Comparison of ENCODE assay signal across 24 mouse cellular contexts in genomic region chr2:69112609-69113008, GRCm38 (mm10). TPM values are rescaled to one million over a fixed set of nuclear protein-coding genes. Genes with fewer than 3 reads are reported as not detected.
A peak's percentile ranks its signal among the peaks of the same experiment; 100 is the strongest.
DNase-seq lines count a peak whose midpoint lies in the region; ATAC-seq and TF ChIP-seq lines count a peak whose summit lies in the region.
"Had no signal": no experiment of that assay in that cellular context is flagged by ENCODE, and none has a peak within 500 bp of the region (broad histone marks: within the 10 kb centered on the region; RNA-seq: fewer than 3 reads in every experiment).

No protein-coding gene starts in this region.

- no peak for ATAC-seq in intestine, embryonic 14.5 days (replicated peaks; ENCODE audit: low FRiP score, low TSS enrichment, low read depth)
- ATAC-seq in intestine, embryonic 15.5 days, result no peak
- no peak for ATAC-seq in liver, postnatal 0 days
- ATAC-seq: activated CD4-positive, CD25-positive, alpha-beta regulatory T cell, adult 4 months; forebrain, embryonic 15.5 days; midbrain, embryonic 13.5 days had no signal

- in situ Hi-C loops in CH12.LX (cut with MboI; ENCODE audit: low pct_ligation_motif_present, low pct_unique_long_range_greater_than_20kb, low sequenced_read_pairs), result no loop called here

- TF ChIP-seq POLR2A in CH12.LX (IDR thresholded peaks at IDR 0.05; ENCODE audit: low read depth, low read length), result no peak

- TF ChIP-seq CTCF in liver, postnatal 0 days (IDR thresholded peaks at IDR 0.05; ENCODE audit: low read depth), result 0 out of 2 replicates have a peak, but pooled peaks have one; percentile 28
- TF ChIP-seq CTCF in CH12.LX (conservative IDR thresholded peaks at IDR 0.05 in 1 of 2, IDR thresholded peaks at IDR 0.05 in 1 of 2; ENCODE audit: low read depth in 2 of 2, low read length in 2 of 2), result peak in 1 of 2 experiments; percentile 50; a peak in 2 of 4 replicates

- peak; percentile 20 for TF ChIP-seq RAD21 in CH12.LX (IDR thresholded peaks at IDR 0.05; ENCODE audit: low read depth, low read length)

- H3K27me3 ChIP-seq in intestine, embryonic 14.5 days (replicated peaks; ENCODE audit: control insufficient read depth, insufficient read depth, low read length), result no peaks in the 10 kb centered on the region
- no peaks in the 10 kb centered on the region for H3K27me3 ChIP-seq in intestine, embryonic 15.5 days (replicated peaks)
- H3K27me3 ChIP-seq in liver, postnatal 0 days (ENCODE audit: insufficient read depth, low read length), result no peaks in the 10 kb centered on the region
- H3K27me3 ChIP-seq in CH12.LX (replicated peaks), result no peaks in the 10 kb centered on the region
- H3K27me3 ChIP-seq: forebrain, embryonic 15.5 days; heart, embryonic 12.5 days; hindbrain, embryonic 13.5 days; limb, embryonic 12.5 days; liver, embryonic 15.5 days; midbrain, embryonic 13.5 days; neural tube, embryonic 15.5 days had no signal

- dilution Hi-C loops in CH12.LX (cut with MboI; ENCODE audit: extremely low pct_ligation_motif_present, extremely low pct_unique_long_range_greater_than_20kb, low sequenced_read_pairs), result no loop called here

- WGBS in intestine, embryonic 14.5 days, result 89% methylated on average over 5 of the region's 5 CpGs
- 89% methylated on average over 5 of the region's 5 CpGs for WGBS in intestine, embryonic 15.5 days
- 85% methylated on average over 5 of the region's 5 CpGs for WGBS in liver, postnatal 0 days (ENCODE audit: insufficient replicate concordance)

- H3K9ac ChIP-seq in intestine, embryonic 14.5 days (ENCODE audit: low read length), result no peak overlapping the region
- no peak overlapping the region for H3K9ac ChIP-seq in intestine, embryonic 15.5 days
- H3K9ac ChIP-seq in liver, postnatal 0 days (replicated peaks), result no peak overlapping the region
- no peak overlapping the region for H3K9ac ChIP-seq in CH12.LX (ENCODE audit: insufficient read depth, low read depth)
- H3K9ac ChIP-seq: forebrain, embryonic 15.5 days; heart, embryonic 12.5 days; hindbrain, embryonic 13.5 days; limb, embryonic 12.5 days; liver, embryonic 15.5 days; midbrain, embryonic 13.5 days; neural tube, embryonic 15.5 days had no signal

- H3K9me3 ChIP-seq in intestine, embryonic 14.5 days (ENCODE audit: control insufficient read depth, low read length), result no peaks in the 10 kb centered on the region
- no peaks in the 10 kb centered on the region for H3K9me3 ChIP-seq in intestine, embryonic 15.5 days
- no peaks in the 10 kb centered on the region for H3K9me3 ChIP-seq in liver, postnatal 0 days (ENCODE audit: low read length)
- H3K9me3 ChIP-seq in CH12.LX (replicated peaks; ENCODE audit: low read length), result peaks cover 4% of the 10 kb centered on the region
- H3K9me3 ChIP-seq: forebrain, embryonic 15.5 days; liver, embryonic 15.5 days; neural tube, embryonic 15.5 days had no signal

- peaks cover 15% of the 10 kb centered on the region for H3K36me3 ChIP-seq in intestine, embryonic 14.5 days (ENCODE audit: control insufficient read depth, insufficient read depth, low read length)
- H3K36me3 ChIP-seq in intestine, embryonic 15.5 days, result no peaks in the 10 kb centered on the region
- H3K36me3 ChIP-seq in liver, postnatal 0 days (replicated peaks; ENCODE audit: insufficient read depth, low read length), result peaks cover 19% of the 10 kb centered on the region
- H3K36me3 ChIP-seq in CH12.LX (replicated peaks in 1 of 2; ENCODE audit: control insufficient read depth in 1 of 2, insufficient read depth in 1 of 2, low read length in 1 of 2), result no peaks in the 10 kb centered on the region

- peak; percentile 39 for DNase-seq in intestine, embryonic 14.5 days (ENCODE audit: low spot score)
- DNase-seq in liver, postnatal 0 days, result no peak
- DNase-seq in liver (no peak), CH12.LX (ENCODE audit: extremely low read depth) (no peak), R1 (ENCODE audit: low read depth, low spot score) (peak; percentile 14)
- no peak for DNase-seq in adrenal gland, adult 8-10 months
- DNase-seq: adrenal gland, postnatal 25 days; B cell, adult 2 months; cerebellum, adult 18-20 months; embryo, embryonic 11 days; gastrocnemius, postnatal 25 days; heart, postnatal 14 days; kidney, adult 11 months; kidney, postnatal 14 days; thymus, adult 18-20 months had no signal

- TF ChIP-seq EP300 in liver, postnatal 0 days (IDR thresholded peaks at IDR 0.05; ENCODE audit: low read depth), result no peak
- no peak for TF ChIP-seq EP300 in CH12.LX (IDR thresholded peaks at IDR 0.05; ENCODE audit: low read length)

- H3K4me2 ChIP-seq in intestine, embryonic 14.5 days (ENCODE audit: low read length), result no peak overlapping the region
- H3K4me2 ChIP-seq in intestine, embryonic 15.5 days (replicated peaks), result no peak overlapping the region
- H3K4me2 ChIP-seq in liver, postnatal 0 days (ENCODE audit: low read depth, low read length), result no peak overlapping the region
- H3K4me2 ChIP-seq in CH12.LX (ENCODE audit: insufficient read depth, low read depth, poor library complexity, severe bottlenecking), result no peak overlapping the region
- H3K4me2 ChIP-seq: forebrain, embryonic 15.5 days; heart, embryonic 12.5 days; hindbrain, embryonic 13.5 days; limb, embryonic 12.5 days; liver, embryonic 15.5 days; midbrain, embryonic 13.5 days; neural tube, embryonic 15.5 days had no signal

- H3K79me2 ChIP-seq in CH12.LX (replicated peaks; ENCODE audit: control insufficient read depth, extremely low read depth, insufficient read depth, poor library complexity, severe bottlenecking), result no peaks in the 10 kb centered on the region

- no peak overlapping the region for H3K27ac ChIP-seq in intestine, embryonic 14.5 days (ENCODE audit: low read depth)
- no peak overlapping the region for H3K27ac ChIP-seq in intestine, embryonic 15.5 days
- H3K27ac ChIP-seq in liver, postnatal 0 days (ENCODE audit: low read depth), result no peak overlapping the region
- H3K27ac ChIP-seq in CH12.LX (ENCODE audit: insufficient read depth, low read depth), result no peak overlapping the region
- H3K27ac ChIP-seq: forebrain, embryonic 15.5 days; hindbrain, embryonic 13.5 days; limb, embryonic 12.5 days; liver, embryonic 15.5 days; midbrain, embryonic 13.5 days; neural tube, embryonic 15.5 days had no signal

- H3K4me3 ChIP-seq in intestine, embryonic 14.5 days (ENCODE audit: low read depth, low read length), result no peak overlapping the region
- no peak overlapping the region for H3K4me3 ChIP-seq in intestine, embryonic 15.5 days (replicated peaks)
- H3K4me3 ChIP-seq in liver, postnatal 0 days (ENCODE audit: low read depth, low read length), result no peak overlapping the region
- H3K4me3 ChIP-seq in CH12.LX (replicated peaks in 1 of 3; ENCODE audit: low read depth in 2 of 3, low read length in 2 of 3, poor library complexity in 1 of 3), result no peak overlapping the region
- H3K4me3 ChIP-seq: forebrain, embryonic 15.5 days; heart, embryonic 12.5 days; hindbrain, embryonic 13.5 days; limb, embryonic 12.5 days; liver, embryonic 15.5 days; midbrain, embryonic 13.5 days; neural tube, embryonic 15.5 days had no signal

- H3K4me1 ChIP-seq in intestine, embryonic 14.5 days (replicated peaks; ENCODE audit: control insufficient read depth, insufficient read depth, low read length), result peaks cover 10% of the 10 kb centered on the region; the same call in 1 of the 2 replicates
- H3K4me1 ChIP-seq in intestine, embryonic 15.5 days (replicated peaks), result 0 out of 2 replicates have a peak, but pooled peaks cover 8% of the 10 kb centered on the region
- no peaks in the 10 kb centered on the region for H3K4me1 ChIP-seq in liver, postnatal 0 days (ENCODE audit: insufficient read depth)
- H3K4me1 ChIP-seq in CH12.LX (ENCODE audit: control insufficient read depth in 1 of 2, insufficient read depth in 2 of 2), result no peaks in the 10 kb centered on the region
- H3K4me1 ChIP-seq: hindbrain, embryonic 13.5 days; liver, embryonic 15.5 days; midbrain, embryonic 13.5 days had no signal

TF ChIP-seq in CH12.LX, 34 proteins besides CTCF, POLR2A, EP300 and RAD21:
- TF ChIP-seq SMC3 (IDR thresholded peaks at IDR 0.05; ENCODE audit: low read depth, low read length) (peak; percentile 15; the same call in 1 of the 2 replicates), USF2 (conservative IDR thresholded peaks at IDR 0.05; ENCODE audit: low read depth, low read length) (no peak), MXI1 (IDR thresholded peaks at IDR 0.05; ENCODE audit: low read depth, low read length) (no peak), TCF12 (IDR thresholded peaks at IDR 0.05; ENCODE audit: low read depth, low read length) (no peak), ZKSCAN1 (IDR thresholded peaks at IDR 0.05; ENCODE audit: borderline replicate concordance, low read depth, low read length) (no peak), KAT2A (IDR thresholded peaks at IDR 0.05; ENCODE audit: insufficient replicate concordance, low read length) (no peak), MEF2A (IDR thresholded peaks at IDR 0.05; ENCODE audit: borderline replicate concordance, low read depth, low read length) (no peak), MAX (IDR thresholded peaks at IDR 0.05; ENCODE audit: low read length) (no peak)

RNA-seq across cellular contexts. Expression of gene Nostrin, which starts 23.0 kb away (rescaled TPM):
- 17.9 and 18.9 TPM in 2 replicates for polyA plus RNA-seq in intestine, embryonic 14.5 days (2014; fragmentation: Nextera tagmentation; extraction: Ambion mirVana)
- 22.5 and 24.0 TPM in 2 replicates for polyA plus RNA-seq in intestine, embryonic 15.5 days (2015; fragmentation: Nextera tagmentation; extraction: Ambion mirVana)
- 10.9 and 11.4 TPM in 2 replicates for polyA plus RNA-seq in liver, postnatal 0 days (2015; fragmentation: Nextera tagmentation; extraction: Ambion mirVana)
- total RNA-seq in CH12.LX (2012; rRNA removed), result 1.7 and 2.5 TPM in 2 replicates
- total RNA-seq in CH12.LX (2014; rRNA removed), result 0.19 and 0.24 TPM in 2 replicates
- polyA plus RNA-seq in CH12.LX (2012; ENCODE audit: insufficient read length, low read depth), result 0.29 and 0.63 TPM in 2 replicates
- 10 to 100 TPM in 1 of 4 experiments, 1 to 10 TPM in 3; 6.1 to 10.8 (median 8.8) TPM for total RNA-seq in adrenal gland, adult 8-10 months (2022)

Comparison
In these comparisons a context has a peak if more than half of its experiments do, and no peak if none do; other contexts are left out.
1. DNase-seq: peak in intestine, embryonic 14.5 days (single experiment) and R1 (single experiment); none in liver, postnatal 0 days (single experiment), liver (single experiment), CH12.LX (single experiment) and adrenal gland, adult 8-10 months (single experiment).